Mouse (Mus musculus) mouse trophoblast stem cell (cell line): ENCODE results near the gene Itm2a.

Experiments used
- in situ Hi-C, 2 experiments: fragments of 300-500 bp; cut with MseI, MboI; formaldehyde crosslinking; loops; 2 replicates in 1 of 2; 3 replicates in 1 of 2; pipeline ENCODE4 v1.15.1; 2025

The Itm2a gene

DNA sequence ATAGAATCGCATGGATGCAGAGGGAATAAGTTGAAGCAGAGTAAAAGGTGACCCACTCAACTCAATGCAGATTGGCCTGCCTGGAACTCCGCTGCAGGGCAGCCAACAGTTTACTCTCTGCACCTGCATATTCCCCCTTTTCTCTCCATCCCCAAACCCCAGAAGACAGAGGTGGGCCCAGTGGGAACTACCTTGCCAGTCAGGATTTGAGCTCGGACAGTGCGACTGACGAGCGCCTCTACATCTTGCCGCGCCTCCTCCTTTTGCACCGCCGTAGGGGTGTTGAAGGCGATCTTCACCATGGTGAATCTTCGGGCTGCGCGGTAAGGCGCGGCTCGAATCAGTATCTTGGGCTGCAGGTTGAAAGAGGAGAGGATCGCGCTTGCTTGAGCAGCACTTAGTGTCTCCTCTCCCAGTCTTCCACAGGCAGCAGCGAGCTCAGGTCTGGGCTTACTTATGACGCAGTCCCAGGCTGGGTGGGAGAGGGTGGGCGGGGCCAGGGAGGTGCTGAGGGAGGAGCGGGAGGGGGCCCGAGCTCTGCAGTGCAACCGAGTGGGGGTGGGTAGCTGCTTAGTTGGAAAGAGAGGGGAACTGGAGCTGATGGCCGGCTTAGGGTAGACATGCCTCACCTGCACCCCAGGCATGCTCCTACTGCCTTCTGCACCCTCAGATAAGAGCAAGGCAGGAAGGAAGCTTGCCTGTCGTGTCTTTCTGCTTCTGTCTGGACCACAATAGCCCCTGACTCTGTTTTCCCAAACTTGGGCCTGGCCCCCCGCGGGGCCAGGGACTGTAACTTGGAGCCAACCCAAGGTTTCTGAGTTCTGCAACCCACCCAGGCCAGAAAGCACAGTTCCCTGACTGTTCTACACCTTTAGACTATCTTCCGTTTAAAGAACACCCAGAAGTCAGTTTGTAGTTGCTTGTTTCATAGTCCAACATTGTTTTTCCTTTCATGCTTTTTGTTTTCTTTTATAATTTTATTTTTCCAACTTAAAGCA is at the start of gene Itm2a:
Gene Itm2a, minus strand, starts transcription at position 462 of the 998 bp plus-strand sequence.
- in situ Hi-C loops: no loop called here

- in situ Hi-C loops: no loop called here
Observed at GRCm38 (mm10) chrX:107435887-107436286, 32.7 kb upstream of the Itm2a start.

DNA sequence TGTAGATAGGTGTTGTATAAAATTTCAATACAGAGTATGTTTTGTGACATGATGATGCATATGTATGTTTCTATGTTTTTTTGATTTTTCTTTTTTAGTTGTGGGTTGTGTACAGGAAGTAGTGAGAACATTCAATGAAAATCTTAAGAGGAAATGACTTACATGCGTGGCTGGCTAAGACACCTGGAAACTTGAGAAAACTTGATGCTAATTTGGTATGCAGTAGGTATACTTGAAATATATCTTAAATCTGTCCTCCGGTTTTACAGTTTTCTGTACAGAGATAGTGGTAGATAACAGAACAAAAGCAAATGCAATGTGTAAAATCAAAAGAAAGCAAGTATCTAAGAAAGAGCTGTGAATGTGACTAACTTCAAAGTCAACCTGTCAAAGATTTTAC is 18.1 kb upstream of the Itm2a start:
- in situ Hi-C loops: no loop called here

DNA sequence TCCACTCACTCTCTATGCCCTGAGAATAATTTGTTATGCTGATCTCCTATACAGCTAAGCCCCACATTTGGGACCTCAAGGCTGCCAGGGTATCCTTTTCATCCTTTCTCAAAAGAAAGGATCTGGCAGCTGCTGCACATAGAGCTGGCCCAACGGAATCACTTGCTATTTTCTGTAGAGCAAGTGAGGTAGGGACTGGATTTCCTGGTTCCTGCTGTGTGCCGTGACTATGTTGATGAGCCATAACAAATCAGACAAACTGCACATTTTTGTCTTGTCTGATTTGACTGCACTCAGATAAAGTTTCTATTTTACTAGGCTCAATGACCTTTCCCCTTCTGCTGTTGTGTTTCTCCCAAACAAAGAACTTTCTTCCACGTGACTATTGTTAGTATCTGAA is 14.2 kb upstream of the Itm2a start:
- in situ Hi-C loops: no loop called here

DNA sequence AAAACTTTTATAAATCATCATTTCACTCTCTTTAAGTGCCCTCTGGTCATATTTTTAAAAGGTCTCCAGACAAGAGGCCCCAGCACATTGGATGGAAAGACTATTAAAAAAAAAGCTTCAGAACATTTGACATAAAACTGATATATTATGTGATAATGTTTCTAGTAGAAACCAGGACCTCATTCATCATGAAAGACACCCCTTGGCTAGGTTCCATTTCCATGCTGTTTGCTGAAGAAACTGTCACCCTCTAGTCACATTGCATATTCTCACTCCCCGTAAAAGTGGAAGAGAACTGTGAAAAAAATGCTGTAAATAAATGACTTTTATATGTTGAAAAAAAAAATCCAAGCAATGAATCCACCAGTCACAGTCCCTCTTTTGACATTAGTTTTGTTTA is 12.8 kb upstream of the Itm2a start:
- in situ Hi-C loops: no loop called here

DNA sequence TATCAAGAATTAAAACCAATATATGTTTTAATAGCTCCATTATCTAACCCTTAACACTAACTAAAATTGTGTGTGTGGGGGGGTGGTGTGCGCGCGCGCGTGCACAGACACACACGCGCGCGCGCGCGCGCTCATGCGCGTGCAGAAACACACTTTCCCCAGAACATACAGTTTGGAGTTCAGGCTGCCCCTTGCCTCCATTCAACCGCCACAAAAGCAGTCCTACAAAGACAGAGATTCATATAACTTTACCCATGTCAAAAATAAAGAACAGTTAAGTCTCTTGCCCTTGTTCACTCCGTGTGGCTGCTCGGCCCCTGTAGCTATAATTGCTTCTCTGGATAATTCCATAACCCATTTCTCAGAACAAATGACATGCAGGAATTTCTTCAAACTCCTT is 695 bp downstream of the Itm2a start:
- in situ Hi-C loops: no loop called here

DNA sequence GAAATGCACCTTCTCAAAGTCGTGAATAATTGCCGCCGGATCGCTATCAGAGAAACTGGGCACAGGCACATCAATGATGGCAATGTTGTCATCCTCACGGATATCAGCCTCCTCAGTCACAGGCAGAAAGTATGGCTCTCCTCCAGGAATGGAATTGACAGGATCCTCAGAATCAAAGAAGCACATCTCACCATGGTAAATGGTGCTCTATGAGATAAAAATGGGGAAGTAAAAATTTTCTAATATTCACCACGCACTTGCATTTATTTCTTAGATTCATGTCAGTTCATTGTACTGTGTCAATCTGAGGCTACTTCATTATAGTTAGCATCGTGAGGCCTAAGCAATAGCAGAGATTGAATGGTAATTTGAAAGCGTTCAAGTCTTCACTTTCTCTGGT is 4.1 kb downstream of the Itm2a start:
- in situ Hi-C loops: no loop called here

DNA sequence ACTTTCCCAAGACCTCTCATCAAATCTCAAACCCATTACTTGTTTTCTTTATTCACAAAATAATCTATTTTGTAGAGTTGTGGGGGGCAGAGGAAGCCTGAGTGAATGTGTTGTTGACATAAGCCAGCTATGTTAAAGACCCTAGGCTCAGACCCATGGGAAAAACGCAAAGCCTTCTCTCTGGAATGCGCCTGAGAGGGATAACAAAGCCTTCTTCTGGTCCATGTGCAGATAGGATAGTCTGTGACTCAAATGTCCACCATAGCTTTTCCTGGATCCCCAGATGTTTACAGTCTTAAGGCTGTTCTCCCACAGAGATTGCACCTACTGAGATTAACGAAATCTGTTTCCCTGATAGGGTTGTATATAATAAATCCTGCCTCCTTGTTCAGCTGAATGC is 9.9 kb downstream of the Itm2a start:
- in situ Hi-C loops: no loop called here

- in situ Hi-C loops: no loop called here
Observed at GRCm38 (mm10) chrX:107375329-107375728, 27.8 kb downstream of the Itm2a start.
